Mouse (Mus musculus) thymus, postnatal 25 days (tissue): ENCODE measurements at regions not wholly inside any gene's neighbourhood (a gene's known extent, or its start where the extent isn't known, plus 50 kb on each side); places are given as distances from the start of the nearest gene placed in this dataset.

Experiments used
- DNase-seq: peaks from one replicate; pipeline ENCODE4 v3.0.0; 2022

DNA sequence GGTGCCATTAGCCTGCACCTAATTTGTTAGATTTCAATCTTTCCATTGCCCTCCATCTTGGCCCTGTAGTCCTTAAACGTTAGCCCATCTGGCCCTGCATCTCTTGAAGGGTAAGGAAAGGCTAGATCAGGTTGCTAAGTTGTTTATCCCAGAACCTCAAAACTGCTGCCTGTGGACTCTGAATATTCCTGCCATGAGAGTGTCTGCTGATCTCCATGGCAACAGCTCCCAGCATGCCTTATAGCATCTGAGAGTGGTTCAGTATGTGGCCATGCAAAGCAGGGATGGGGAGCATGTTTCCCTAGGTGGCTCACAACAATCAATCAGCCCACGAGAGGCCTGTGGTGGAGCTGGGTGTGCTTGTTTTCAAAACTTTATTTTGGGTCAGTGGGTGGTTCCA is 346.3 kb downstream of the Rps24 start:
- DNase-seq, result no peak

- no peak for DNase-seq
Measured at GRCm38 (mm10) chr14:24838219-24838618, 351.3 kb downstream of the Rps24 start.

GRCm38 (mm10) chr14:24839056-24839455 is 352.1 kb downstream of the Rps24 start:
- no peak for DNase-seq

- DNase-seq, result no peak
Measured at GRCm38 (mm10) chr14:24841715-24842496, 355.0 kb downstream of the Rps24 start.

DNA sequence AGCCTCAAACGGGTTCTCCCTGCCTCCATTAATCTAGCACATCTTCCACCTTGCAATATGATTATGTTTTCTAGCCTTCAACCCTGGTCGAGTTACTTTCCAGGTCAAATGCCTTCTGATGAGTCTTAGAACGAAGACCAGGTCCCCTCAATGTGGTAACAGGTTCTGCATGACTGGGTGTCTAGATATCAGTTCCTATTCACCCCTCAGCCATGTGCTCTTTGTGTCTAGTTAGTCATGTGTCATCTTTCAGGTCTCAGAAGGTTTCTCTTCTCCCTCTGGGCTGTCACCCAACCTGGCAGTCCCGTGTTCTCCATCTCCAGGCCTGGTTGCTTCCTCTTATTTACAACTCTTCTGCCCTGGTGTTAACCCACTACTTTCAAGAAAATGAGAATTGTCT is 356.7 kb downstream of the Rps24 start:
- DNase-seq, result no peak

- no peak for DNase-seq
Measured at GRCm38 (mm10) chr14:24850491-24850890, 363.6 kb downstream of the Rps24 start.

DNA sequence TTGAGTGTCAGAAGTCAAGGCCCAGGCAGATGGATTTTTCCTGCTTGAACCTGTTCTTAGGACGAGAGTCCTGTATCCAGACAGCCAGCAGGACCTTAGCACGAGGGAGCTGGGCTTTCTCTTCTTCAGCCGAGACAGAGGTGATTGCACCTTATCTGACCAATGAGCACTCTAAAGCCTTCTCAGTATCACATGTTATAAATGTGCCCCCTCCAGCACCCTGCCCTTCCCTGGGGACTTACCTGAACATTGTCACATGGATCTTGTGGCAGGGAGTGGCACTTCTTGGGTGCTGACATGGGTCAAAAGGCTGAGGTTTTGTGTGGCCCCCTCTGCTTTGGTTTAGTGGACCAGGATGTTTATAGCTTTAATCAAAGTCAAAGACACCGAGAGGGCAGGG is 367.5 kb downstream of the Rps24 start:
- no peak for DNase-seq

DNA sequence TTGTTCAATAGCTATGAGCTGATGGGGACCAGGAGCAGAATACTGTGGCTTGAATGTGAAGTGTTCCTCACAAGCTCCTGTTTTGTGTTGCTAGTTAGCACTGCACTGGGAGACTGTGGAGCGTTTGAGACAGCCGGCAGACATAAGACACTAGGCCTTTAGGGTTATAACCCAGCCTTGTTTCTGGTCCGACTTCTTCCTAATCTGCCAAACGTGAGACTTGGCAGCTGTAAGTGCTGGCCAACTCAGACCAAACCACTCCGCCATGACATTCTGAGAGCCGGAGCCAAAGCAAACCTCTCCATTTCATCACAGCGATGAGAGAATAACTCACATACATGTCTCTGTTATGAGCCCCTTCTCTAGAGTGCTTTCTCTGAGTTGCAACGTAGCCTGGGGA is 375.2 kb downstream of the Rps24 start:
- no peak for DNase-seq

DNA sequence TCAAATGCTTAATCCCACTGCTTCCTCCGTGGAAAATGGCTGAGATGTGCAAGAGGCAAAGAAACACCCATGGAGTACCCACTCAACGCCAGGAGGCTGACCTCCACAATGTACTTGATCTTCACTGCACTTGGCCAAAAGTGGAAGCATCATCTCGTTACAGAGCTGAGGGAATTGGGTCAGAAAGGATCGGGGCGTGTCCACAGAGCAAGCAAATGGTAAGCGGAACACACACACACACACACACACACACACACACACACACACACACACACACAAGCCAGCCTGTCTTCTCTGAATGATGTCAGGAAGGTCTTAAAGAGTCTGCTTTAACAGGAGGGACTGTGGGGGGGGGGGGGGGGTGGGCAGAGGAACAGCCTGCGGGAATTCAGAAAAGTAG is 375.7 kb downstream of the Rps24 start:
- DNase-seq, result no peak

GRCm38 (mm10) chr14:24863116-24863515 is 376.2 kb downstream of the Rps24 start:
- no peak for DNase-seq

- DNase-seq, result no peak
Measured at GRCm38 (mm10) chr14:24865579-24866230, 378.8 kb downstream of the Rps24 start.

- DNase-seq, result no peak
Measured at GRCm38 (mm10) chr14:24867816-24868215, 380.9 kb downstream of the Rps24 start.

- DNase-seq, result no peak
Measured at GRCm38 (mm10) chr14:24868756-24869155, 381.8 kb downstream of the Rps24 start.

GRCm38 (mm10) chr14:24870246-24870645 is 383.3 kb downstream of the Rps24 start:
- DNase-seq, result no peak

DNA sequence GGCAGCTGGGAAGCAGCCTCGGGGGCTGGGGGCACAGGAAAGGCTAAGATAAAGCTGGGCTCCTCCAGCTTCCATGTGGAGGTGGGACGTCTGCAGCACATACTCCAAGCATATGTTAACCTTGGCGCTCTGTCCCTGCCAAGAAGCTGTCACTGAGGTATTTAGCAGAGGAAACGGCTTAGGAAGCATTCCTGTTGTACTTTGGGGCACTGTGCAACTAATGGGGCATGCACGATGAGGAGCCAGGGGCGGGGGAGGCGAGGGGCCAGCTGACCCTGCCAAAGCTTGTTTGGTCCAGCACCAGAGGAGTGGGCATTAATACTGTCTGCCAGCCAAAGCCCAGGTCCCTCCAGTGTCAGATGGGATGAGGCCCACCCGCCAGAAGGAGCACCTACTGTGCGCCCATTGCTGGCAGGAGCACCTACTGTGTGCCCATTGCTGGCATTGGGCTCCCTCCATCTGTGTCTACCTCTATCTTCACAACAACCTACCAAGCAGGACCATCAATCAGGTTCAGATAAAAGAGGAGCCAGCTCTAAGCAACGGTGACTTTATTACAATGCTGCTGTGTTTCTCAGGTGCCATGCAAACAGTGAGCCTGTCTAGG is 384.6 kb downstream of the Rps24 start:
- DNase-seq, result no peak

DNA sequence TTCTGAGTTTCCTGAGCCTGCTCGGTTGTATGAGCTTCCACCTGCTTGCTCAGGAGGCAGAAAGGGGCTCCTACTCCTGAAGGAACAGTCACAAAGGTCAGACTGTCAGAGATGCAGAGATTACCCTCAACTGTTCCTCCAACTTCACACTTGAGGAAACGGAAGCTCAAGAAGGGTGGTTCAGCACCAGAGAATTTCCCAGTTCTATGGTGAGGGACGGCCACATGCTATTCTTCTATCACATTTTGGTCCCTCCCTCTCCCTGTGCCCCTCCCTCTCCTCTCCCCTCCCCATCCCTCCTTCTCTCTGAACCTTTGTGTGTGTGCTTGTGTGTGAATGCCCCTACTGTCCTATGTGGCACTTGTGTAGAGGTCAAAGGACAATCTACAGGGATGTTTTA is 386.0 kb downstream of the Rps24 start:
- no peak for DNase-seq

DNA sequence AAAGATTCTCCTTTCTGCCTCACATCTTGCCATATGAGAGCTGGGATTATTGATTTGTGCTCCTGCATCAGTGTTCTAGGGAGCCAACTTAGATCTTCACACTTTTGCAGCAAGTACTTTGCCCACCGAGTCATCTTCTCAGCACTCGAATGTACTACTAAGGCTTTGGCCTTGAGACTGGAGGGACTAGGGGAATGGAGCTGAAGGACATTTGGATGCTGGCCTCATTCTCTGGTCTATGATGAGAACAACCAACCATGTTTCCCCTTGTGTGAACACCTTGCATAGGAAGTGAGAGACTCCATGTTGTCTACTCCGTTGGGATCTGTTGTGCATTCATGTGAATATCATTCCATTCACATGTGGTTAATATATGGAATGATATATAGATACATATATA is 386.5 kb downstream of the Rps24 start:
- DNase-seq, result no peak

- no peak for DNase-seq
Measured at GRCm38 (mm10) chr14:24874426-24875155, 387.7 kb downstream of the Rps24 start.

- no peak for DNase-seq
Measured at GRCm38 (mm10) chr14:24875156-24875545, 388.2 kb downstream of the Rps24 start.

GRCm38 (mm10) chr14:24875934-24876333 is 389.0 kb downstream of the Rps24 start:
- no peak for DNase-seq

DNA sequence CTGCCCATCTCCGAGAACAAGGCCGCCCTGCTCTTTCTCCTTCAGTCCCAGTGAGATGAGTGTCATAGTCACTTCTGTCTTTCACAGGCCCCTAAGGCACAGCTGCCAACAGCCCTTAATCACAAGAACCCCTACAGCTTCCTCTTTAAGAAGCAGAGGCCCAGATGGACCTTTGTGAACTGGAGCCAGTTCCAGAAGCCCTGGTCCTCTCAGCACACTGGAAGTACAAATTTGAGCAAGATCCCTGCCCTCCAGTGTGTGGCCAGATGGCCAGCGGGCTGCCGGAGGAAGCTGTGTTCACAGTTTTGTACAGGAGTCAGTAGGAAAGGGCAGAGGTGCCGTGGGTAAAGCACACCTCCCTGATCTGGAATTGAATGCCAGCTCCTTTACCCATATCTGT is 389.6 kb downstream of the Rps24 start:
- DNase-seq, result no peak

- DNase-seq, result no peak
Measured at GRCm38 (mm10) chr14:24877853-24878252, 390.9 kb downstream of the Rps24 start.

DNA sequence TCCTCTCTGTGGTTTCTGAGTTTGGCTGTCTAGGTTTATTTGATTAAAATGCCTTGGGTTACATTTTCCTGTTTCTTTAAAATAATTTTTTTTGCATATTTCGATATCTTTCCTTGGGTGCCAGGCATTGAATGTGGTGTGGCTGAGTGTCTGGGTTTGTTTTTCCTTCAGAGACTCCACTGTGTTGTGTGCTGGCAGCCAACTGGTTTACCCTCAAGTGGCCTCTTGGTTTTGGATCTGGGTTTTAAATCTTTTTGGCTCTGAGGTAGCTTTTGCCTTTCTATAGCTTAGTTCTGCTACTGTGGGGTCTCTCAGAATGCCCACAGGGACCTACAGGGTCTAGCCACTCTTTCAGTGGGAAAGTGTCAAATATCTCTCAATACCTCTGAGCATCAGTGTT is 399.2 kb downstream of the Rps24 start:
- no peak for DNase-seq
